Mouse (Mus musculus): ENCODE measurements at regions not wholly inside any gene's neighbourhood (a gene's known extent, or its start where the extent isn't known, plus 50 kb on each side); places are given as distances from the start of the nearest gene placed in this dataset.

DNA sequence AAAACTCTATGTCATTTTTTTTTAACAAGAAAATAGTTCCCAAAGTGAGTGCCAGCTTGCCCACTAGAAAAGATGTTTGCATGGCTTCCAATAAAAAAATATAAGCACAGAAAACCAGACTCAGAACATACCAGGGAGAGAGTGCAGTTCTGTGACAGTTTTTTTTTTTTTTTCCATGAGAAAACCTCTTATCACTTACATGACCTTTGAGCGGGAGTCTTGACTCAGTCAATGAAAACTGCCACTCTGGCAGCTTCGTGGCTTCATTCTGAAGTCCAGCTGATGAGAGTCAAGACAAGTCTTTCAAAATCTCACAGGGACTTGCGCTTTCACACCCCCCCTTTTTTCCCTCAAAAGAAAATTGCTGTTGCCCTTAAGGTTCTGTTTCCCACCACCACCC lies 158.3 kb upstream of the Alg10b start:
- H3K36me3 ChIP-seq (ENCODE audit: control insufficient read depth, insufficient read depth, low read length, poor library complexity, severe bottlenecking): no peaks in the 10 kb centered on the region
- no peak overlapping the region for H3K27ac ChIP-seq (ENCODE audit: insufficient read depth, low read depth, low read length, poor library complexity, severe bottlenecking)
- in situ Hi-C loops (cut with MboI; ENCODE audit: low sequenced_read_pairs in 2 of 2, unreplicated experiment in 2 of 2): no loop called here
- no peaks in the 10 kb centered on the region for H3K9me3 ChIP-seq (ENCODE audit: control insufficient read depth, insufficient read depth, low read depth, low read length)
- H3K4me1 ChIP-seq (ENCODE audit: control insufficient read depth in 2 of 2, insufficient read depth in 2 of 2, low read length in 2 of 2, poor library complexity in 1 of 2): no peaks in the 10 kb centered on the region
- no peak overlapping the region for H3K9ac ChIP-seq (ENCODE audit: insufficient read depth, low read depth, low read length, poor library complexity, severe bottlenecking)
- DNase-seq (ENCODE audit: low read depth, low spot score): no peak
- TF ChIP-seq ZNF384 (IDR thresholded peaks at IDR 0.05; ENCODE audit: low read depth, low read length) (no peak), MAFK (IDR thresholded peaks at IDR 0.05; ENCODE audit: insufficient read depth, low read depth, low read length) (no peak), CHD2 (IDR thresholded peaks at IDR 0.05; ENCODE audit: low read depth, low read length) (no peak), ZC3H11A (IDR thresholded peaks at IDR 0.05; ENCODE audit: borderline replicate concordance, low read depth, low read length) (no peak), HCFC1 (IDR thresholded peaks at IDR 0.05; ENCODE audit: borderline replicate concordance, insufficient read depth, low read length) (no peak)
- no peak overlapping the region for H3K4me3 ChIP-seq (ENCODE audit: insufficient read depth in 1 of 2, low read depth in 1 of 2, low read length in 2 of 2, poor library complexity in 1 of 2, severe bottlenecking in 1 of 2)

DNA sequence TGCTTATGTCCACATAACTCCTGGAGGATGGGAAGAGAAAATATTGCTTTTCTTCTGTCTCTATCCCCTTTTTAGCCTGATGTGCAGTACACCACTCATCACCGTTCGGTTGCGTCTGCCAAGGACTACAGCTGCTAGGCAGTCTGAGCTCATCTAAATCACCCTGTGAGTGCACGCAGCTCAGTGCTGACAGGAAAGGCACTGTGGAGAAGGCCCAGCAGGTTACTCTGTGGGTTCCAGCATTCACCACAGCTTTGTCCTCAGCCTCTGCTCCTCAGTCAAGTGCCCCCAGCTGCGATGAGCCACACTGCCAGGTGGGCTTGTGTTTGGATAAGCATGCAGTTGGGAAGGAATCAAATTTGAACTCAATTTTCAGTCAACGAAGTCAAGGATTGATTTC lies 152.0 kb upstream of the Alg10b start:
- Histone ChIP-seq H3K36me3 (ENCODE audit: control insufficient read depth, insufficient read depth, low read length, poor library complexity, severe bottlenecking) (no peaks in the 10 kb centered on the region), H3K4me1 (ENCODE audit: control insufficient read depth in 2 of 2, insufficient read depth in 2 of 2, low read length in 2 of 2, poor library complexity in 1 of 2) (no peaks in the 10 kb centered on the region), H3K9me3 (ENCODE audit: control insufficient read depth, insufficient read depth, low read depth, low read length) (no peaks in the 10 kb centered on the region), H3K27ac (ENCODE audit: insufficient read depth, low read depth, low read length, poor library complexity, severe bottlenecking) (no peak overlapping the region), H3K4me3 (ENCODE audit: insufficient read depth in 1 of 2, low read depth in 1 of 2, low read length in 2 of 2, poor library complexity in 1 of 2, severe bottlenecking in 1 of 2) (no peak overlapping the region), H3K9ac (ENCODE audit: insufficient read depth, low read depth, low read length, poor library complexity, severe bottlenecking) (no peak overlapping the region)
- DNase-seq (ENCODE audit: low read depth, low spot score): no peak
- in situ Hi-C loops (cut with MboI; ENCODE audit: low sequenced_read_pairs in 2 of 2, unreplicated experiment in 2 of 2): no loop called here
- TF ChIP-seq ZC3H11A (IDR thresholded peaks at IDR 0.05; ENCODE audit: borderline replicate concordance, low read depth, low read length): no peak
- TF ChIP-seq CHD2 (IDR thresholded peaks at IDR 0.05; ENCODE audit: low read depth, low read length): no peak
- TF ChIP-seq HCFC1 (IDR thresholded peaks at IDR 0.05; ENCODE audit: borderline replicate concordance, insufficient read depth, low read length): no peak
- TF ChIP-seq MAFK (IDR thresholded peaks at IDR 0.05; ENCODE audit: insufficient read depth, low read depth, low read length): no peak
- no peak for TF ChIP-seq ZNF384 (IDR thresholded peaks at IDR 0.05; ENCODE audit: low read depth, low read length)

DNA sequence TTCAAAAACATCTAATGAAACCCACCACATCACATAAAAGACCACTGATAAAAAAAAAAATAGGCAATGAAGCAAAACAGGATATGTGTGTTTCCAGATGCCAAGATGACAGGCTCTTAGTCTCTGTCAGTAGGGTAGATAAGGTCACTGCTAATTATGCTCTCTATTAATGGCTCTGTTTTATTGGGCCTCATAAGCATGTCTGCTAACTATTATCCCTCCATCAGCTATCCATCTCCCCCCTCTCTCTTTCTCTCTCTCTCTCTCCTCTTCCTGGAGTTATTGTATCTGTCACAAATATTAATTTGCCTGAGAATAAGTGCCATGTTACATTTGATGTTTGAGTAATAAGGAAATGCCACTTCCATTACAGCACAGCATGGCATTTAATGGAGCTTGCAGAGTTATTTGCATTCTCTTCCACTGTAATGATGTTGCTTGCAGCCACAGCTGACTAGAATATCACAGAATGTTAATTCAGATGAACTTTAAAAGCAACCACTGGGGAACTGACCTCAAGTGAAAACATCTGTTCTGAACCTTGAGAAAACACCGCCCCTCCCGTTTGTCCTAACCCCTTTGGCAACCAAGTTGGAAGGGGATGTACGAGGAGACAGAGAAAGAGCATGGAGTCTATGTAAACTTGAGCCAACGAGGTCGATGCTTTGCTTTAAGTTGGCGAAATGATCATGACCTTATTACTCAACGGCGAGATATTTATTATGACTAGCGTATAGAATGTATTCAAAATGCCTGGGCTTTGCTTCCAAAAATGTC lies 141.7 kb upstream of the Alg10b start:
- no peak overlapping the region for H3K27ac ChIP-seq (ENCODE audit: insufficient read depth, low read depth, low read length, poor library complexity, severe bottlenecking)
- TF ChIP-seq HCFC1 (IDR thresholded peaks at IDR 0.05; ENCODE audit: borderline replicate concordance, insufficient read depth, low read length) (no peak), CHD2 (IDR thresholded peaks at IDR 0.05; ENCODE audit: low read depth, low read length) (no peak), MAFK (IDR thresholded peaks at IDR 0.05; ENCODE audit: insufficient read depth, low read depth, low read length) (no peak), ZC3H11A (IDR thresholded peaks at IDR 0.05; ENCODE audit: borderline replicate concordance, low read depth, low read length) (no peak), ZNF384 (IDR thresholded peaks at IDR 0.05; ENCODE audit: low read depth, low read length) (no peak)
- H3K4me1 ChIP-seq (ENCODE audit: control insufficient read depth in 2 of 2, insufficient read depth in 2 of 2, low read length in 2 of 2, poor library complexity in 1 of 2): no peaks in the 10 kb centered on the region
- H3K4me3 ChIP-seq (ENCODE audit: insufficient read depth in 1 of 2, low read depth in 1 of 2, low read length in 2 of 2, poor library complexity in 1 of 2, severe bottlenecking in 1 of 2): no peak overlapping the region
- H3K9me3 ChIP-seq (ENCODE audit: control insufficient read depth, insufficient read depth, low read depth, low read length): no peaks in the 10 kb centered on the region
- H3K36me3 ChIP-seq (ENCODE audit: control insufficient read depth, insufficient read depth, low read length, poor library complexity, severe bottlenecking): no peaks in the 10 kb centered on the region
- no peak overlapping the region for H3K9ac ChIP-seq (ENCODE audit: insufficient read depth, low read depth, low read length, poor library complexity, severe bottlenecking)
- in situ Hi-C loops (cut with MboI; ENCODE audit: low sequenced_read_pairs in 2 of 2, unreplicated experiment in 2 of 2): no loop called here
- DNase-seq (ENCODE audit: low read depth, low spot score): no peak

DNA sequence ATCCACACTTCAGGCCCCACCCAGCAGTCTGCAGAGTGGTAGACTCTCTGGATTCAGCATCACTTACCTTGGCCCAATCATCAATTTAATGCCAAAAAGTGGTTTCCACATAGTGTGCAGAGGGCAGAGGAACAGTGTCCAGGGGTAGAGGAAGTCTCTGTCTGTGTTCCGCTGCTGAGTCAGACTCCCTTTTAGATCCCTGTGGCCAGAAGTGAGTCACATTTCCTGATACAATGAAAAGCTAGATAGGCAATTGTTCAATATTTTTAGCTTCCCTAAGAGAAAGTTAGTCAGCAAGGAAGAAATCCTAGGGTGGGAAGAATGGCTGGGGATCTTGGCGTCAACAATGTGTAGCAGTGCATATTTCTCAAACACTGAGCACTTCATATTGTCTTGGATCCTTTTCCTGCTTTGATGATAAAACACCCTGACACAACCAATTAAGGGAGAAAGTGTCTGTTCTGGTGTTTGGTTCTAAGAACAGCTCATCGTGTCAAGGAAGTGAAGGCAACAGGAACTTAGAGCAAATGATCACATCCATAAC lies 114.6 kb upstream of the Alg10b start:
- DNase-seq (ENCODE audit: low read depth, low spot score): no peak

More for the DNA sequence above, 114.6 kb upstream of the Alg10b start:
- H3K4me3 ChIP-seq (ENCODE audit: insufficient read depth in 1 of 2, low read depth in 1 of 2, low read length in 2 of 2, poor library complexity in 1 of 2, severe bottlenecking in 1 of 2): no peak overlapping the region
- H3K9me3 ChIP-seq (ENCODE audit: control insufficient read depth, insufficient read depth, low read depth, low read length): no peaks in the 10 kb centered on the region
- in situ Hi-C loops (cut with MboI; ENCODE audit: low sequenced_read_pairs in 2 of 2, unreplicated experiment in 2 of 2): no loop called here
- H3K9ac ChIP-seq (ENCODE audit: insufficient read depth, low read depth, low read length, poor library complexity, severe bottlenecking): no peak overlapping the region
- TF ChIP-seq CHD2 (IDR thresholded peaks at IDR 0.05; ENCODE audit: low read depth, low read length) (no peak), ZC3H11A (IDR thresholded peaks at IDR 0.05; ENCODE audit: borderline replicate concordance, low read depth, low read length) (no peak), ZNF384 (IDR thresholded peaks at IDR 0.05; ENCODE audit: low read depth, low read length) (no peak), HCFC1 (IDR thresholded peaks at IDR 0.05; ENCODE audit: borderline replicate concordance, insufficient read depth, low read length) (no peak), MAFK (IDR thresholded peaks at IDR 0.05; ENCODE audit: insufficient read depth, low read depth, low read length) (no peak)
- no peaks in the 10 kb centered on the region for H3K36me3 ChIP-seq (ENCODE audit: control insufficient read depth, insufficient read depth, low read length, poor library complexity, severe bottlenecking)
- H3K27ac ChIP-seq (ENCODE audit: insufficient read depth, low read depth, low read length, poor library complexity, severe bottlenecking): no peak overlapping the region
- H3K4me1 ChIP-seq (ENCODE audit: control insufficient read depth in 2 of 2, insufficient read depth in 2 of 2, low read length in 2 of 2, poor library complexity in 1 of 2): no peaks in the 10 kb centered on the region

All from ES-E14 (cell line).